Mouse (Mus musculus) bone marrow macrophage, adult 2 months (primary cell): Measurements from ENCODE around the gene Gm10271. TPM values are rescaled to one million over a fixed set of nuclear protein-coding genes. Genes with fewer than 3 reads are reported as not detected.

ENCODE experiments used
- H3K27ac ChIP-seq: 2 replicates; pipeline ENCODE4 v1.5.1; 2012; ENCODE audit warnings: low read depth, low read length; ENCODE audit not compliant: insufficient read depth
- H3K4me1 ChIP-seq: 2 replicates; pipeline ENCODE4 v1.6.1; 2012; ENCODE audit warnings: low read length; ENCODE audit not compliant: control insufficient read depth, insufficient read depth
- H3K4me3 ChIP-seq: 2 replicates; pipeline ENCODE4 v1.5.1; 2012; ENCODE audit warnings: mild to moderate bottlenecking, low read length, moderate library complexity; ENCODE audit not compliant: insufficient read depth
- CTCF ChIP-seq: IDR thresholded peaks from 2 replicates; pipeline ENCODE4 v1.5.1; 2012; ENCODE audit warnings: low read depth, mild to moderate bottlenecking, low read length, moderate library complexity
- POLR2A ChIP-seq: IDR thresholded peaks from 2 replicates; pipeline ENCODE4 v1.6.1; 2012; ENCODE audit warnings: mild to moderate bottlenecking, low read depth, low read length, borderline replicate concordance
- polyA plus RNA-seq: library from polyadenylated mRNA; stranded (reverse); fragments of >200 nt; gene quantifications from 2 replicates; pipeline ENCODE4 v1.2.4, GENCODE M21; 2012; ENCODE audit not compliant: missing spikeins, insufficient read depth, insufficient read length

Gm10271 gene
- polyA plus RNA-seq, 1 experiment = not detected

DNA sequence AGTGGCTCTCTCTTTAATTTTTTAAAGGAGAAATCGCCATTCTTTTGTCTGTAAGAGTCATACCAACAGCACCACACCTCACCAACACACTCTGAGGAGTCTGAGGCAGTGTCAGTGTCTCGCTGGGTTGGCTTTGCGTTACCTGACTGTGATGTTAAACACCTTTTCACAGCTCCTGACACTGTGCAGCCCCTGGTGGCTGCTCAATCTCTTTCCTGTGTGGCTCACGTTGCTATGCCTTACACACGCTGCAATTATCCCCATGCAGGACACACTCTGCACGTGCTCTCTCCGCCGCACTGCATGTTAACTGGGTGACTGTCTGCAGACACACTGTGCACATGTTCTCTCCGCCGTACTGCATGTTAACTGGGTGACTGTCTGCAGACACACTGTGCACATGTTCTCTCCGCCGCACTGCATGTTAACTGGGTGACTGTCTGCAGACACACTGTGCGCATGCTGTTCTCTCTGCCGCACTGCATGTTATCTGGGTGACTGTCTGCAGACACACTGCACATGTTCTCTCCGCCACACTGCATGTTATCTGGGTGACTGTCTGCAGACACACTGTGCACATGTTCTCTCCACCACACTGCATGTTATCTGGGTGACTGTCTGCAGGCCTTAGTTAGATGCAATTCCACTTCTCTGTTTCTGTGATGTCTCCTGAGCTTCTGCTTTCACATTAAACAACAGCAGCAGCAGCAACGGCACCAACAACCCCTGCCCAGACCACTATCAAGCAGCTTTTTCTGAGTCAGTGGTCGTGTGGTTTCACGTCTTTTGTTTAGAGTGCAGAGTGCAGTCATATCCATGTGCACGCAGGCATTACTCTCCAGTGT lies 48.5 kb downstream of the Gm10271 start:
- Histone ChIP-seq H3K27ac (no peak overlapping the region), H3K4me1 (peaks cover 16% of the 10 kb centered on the region), H3K4me3 (no peak overlapping the region)
- TF ChIP-seq POLR2A = no peak

DNA sequence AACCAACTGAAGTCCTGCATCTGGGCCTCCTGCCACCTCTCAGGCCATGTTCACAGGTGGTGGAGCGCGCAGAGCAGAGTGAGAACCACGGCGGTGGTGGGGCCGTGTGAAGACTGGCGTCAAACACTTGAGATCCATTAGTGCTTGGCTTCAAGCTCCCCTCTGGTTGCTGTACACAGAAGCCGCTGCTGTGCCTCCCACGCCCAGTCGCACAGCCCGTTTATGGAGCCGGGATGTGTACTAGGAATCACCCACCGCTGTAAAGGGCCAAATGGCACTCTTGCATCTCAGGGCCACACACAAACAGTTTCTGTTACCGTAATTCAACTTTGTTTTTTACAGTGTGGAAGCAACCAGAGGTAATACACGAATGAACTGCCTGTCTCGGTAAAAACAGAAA lies 50.2 kb downstream of the Gm10271 start:
- Histone ChIP-seq H3K4me1 (peaks cover 9% of the 10 kb centered on the region), H3K4me3 (no peak overlapping the region), H3K27ac (no peak overlapping the region)
- no peak for TF ChIP-seq CTCF
- no peak for TF ChIP-seq POLR2A

DNA sequence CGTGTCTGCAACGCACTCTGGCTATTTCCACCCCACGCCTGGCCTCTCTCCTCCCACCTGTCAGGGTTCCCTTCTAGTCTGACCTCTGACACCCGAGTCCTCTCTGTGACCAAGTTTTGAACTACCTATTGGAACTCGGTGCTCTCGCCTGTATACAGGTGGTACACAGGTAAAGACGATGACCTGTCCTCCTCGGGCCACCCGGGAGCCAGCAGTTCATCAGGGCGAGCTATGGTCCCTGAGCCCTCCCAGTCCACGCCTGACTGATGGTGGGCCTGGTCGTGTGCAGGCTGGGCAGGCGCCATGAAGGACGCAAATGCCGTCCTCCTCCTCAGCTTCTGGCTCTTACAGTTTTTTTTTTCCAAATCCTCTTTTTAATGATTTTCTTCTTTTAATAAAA lies 51.0 kb downstream of the Gm10271 start:
- TF ChIP-seq POLR2A (no peak), CTCF (no peak)
- no peak overlapping the region for H3K4me3 ChIP-seq
- peaks cover 5% of the 10 kb centered on the region for H3K4me1 ChIP-seq
- H3K27ac ChIP-seq = no peak overlapping the region

DNA sequence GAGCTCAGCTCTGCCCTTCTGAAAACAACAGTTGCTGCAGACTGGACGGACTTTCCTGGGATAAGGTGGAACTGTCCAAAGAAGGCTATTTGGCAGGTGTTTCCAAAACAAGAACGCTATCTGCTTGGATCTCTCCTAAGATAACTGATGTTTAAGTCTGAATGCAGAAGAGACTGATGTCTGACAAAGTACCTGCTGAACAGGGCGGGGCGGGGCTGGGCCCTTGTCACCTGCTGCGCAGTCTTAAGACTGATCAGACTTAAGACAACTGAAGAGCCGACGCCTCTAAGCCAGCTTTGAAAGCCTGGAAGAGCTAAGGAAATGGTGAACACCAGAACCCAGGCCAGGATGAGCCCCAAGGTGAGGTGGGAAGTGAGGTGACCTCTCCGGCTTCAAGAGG lies 51.8 kb downstream of the Gm10271 start:
- Histone ChIP-seq H3K4me1 (0 out of 2 replicates have a peak, but pooled peaks cover 3% of the 10 kb centered on the region), H3K4me3 (no peak overlapping the region), H3K27ac (no peak overlapping the region)
- TF ChIP-seq CTCF (no peak), POLR2A (no peak)

DNA sequence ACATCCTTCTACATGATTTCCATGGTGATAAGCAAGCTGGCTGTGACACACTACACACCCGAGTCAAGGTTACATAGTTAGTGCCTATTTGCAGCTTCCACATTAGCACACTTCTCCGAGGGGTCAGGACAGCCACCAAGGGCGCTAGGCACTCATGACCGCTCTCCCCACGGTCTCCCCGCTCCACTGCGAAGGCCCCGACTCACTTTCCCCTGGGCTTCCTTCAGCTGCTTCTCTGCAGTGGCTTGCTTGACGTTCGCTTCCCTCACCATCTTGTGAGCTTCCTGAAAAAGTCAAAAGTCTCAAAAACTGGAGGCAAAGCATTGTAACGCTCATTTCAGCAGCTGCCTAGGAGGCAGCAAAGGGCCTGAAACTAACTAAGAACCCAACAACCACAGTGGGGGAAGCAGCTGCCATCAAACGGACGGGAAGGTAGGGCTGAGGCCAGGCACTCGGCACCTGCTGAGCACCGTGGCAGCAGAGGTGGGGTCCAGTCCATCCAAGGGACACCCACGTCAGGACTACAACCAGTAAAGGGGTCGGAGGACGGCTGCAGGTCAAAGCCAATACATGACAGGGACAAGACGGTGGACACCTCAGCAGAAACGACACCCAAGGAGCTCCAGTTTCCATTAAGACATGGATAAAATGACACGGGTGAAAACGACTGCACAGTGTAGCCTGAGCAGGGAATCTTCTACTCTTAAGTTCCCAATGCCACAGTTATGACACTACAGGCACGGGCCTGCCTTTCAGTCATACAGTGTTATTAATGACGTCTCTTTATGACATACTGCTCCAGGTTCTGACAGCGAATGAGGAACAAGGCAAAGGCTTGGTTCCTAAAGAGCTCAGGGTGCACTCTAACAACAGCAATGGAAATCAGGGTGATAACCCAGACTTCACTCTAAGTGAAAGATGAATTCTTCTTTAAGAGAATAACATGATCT lies 52.8 kb downstream of the Gm10271 start:
- Histone ChIP-seq H3K27ac (no peak overlapping the region), H3K4me1 (0 out of 2 replicates have a peak, but pooled peaks cover 3% of the 10 kb centered on the region), H3K4me3 (no peak overlapping the region)
- no peak for TF ChIP-seq POLR2A
- no peak for TF ChIP-seq CTCF

DNA sequence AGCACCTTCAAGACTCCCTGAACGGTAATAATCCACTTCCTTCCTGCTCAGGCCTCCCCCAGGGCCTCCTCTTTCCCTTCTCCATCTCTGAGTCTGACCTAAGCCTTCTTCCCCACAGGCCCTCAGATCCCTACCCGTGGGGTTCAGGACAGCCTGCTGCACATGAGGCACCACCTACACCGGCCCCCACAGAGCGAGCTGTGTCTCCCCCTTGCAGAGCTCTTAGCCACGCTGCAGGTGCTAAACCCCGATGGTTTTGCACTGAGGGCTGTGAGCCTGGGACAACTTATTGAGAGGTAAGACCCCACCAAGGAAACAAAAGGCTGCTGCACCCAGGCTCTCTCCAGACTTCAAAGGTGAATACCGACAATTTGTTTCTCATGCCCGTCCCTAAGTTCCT lies 55.8 kb downstream of the Gm10271 start:
- no peak overlapping the region for H3K27ac ChIP-seq
- no peak for TF ChIP-seq POLR2A
- no peak for TF ChIP-seq CTCF
- H3K4me1 ChIP-seq = no peaks in the 10 kb centered on the region
- H3K4me3 ChIP-seq = no peak overlapping the region

DNA sequence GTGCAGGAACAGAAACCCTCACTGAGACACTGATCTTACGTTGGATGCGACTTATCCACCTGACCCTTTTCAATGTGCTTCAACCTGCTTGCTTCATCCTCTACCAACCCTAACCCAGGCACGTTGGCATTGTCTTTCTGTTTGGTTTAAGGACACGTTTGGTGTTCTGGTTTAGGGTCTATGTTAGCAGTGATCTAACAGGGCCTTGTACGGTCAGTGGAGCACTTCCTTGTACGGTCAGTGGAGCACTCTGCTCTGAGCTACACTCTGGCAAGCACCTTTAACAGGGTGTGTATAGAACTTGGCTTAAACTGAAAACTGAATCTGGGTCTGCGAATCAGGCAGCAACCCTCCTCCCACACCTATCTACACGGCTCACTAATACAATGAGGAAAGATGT lies 57.1 kb downstream of the Gm10271 start:
- H3K27ac ChIP-seq = no peak overlapping the region
- no peak for TF ChIP-seq CTCF
- no peak for TF ChIP-seq POLR2A
- no peak overlapping the region for H3K4me3 ChIP-seq
- no peaks in the 10 kb centered on the region for H3K4me1 ChIP-seq

DNA sequence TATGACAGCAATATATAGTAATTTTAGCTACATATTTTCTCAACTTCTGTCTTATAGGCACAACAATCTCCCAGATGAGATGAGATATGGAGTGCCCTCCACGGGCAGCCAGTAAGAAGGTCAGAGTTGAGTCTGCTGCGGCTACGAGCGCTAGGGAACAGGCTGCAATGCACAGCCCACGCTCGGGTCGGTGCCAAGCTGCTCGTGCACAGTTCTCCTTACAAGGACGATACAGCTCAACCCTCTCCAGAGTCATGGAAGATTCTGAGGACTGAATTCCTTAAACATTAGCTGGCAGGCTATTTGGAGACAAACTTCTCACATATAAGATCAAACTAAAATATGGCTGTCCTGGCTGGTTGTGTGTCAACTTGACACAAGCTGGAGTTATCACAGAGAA lies 57.8 kb downstream of the Gm10271 start:
- Histone ChIP-seq H3K27ac (no peak overlapping the region), H3K4me1 (no peaks in the 10 kb centered on the region), H3K4me3 (no peak overlapping the region)
- no peak for TF ChIP-seq CTCF
- TF ChIP-seq POLR2A = no peak

DNA sequence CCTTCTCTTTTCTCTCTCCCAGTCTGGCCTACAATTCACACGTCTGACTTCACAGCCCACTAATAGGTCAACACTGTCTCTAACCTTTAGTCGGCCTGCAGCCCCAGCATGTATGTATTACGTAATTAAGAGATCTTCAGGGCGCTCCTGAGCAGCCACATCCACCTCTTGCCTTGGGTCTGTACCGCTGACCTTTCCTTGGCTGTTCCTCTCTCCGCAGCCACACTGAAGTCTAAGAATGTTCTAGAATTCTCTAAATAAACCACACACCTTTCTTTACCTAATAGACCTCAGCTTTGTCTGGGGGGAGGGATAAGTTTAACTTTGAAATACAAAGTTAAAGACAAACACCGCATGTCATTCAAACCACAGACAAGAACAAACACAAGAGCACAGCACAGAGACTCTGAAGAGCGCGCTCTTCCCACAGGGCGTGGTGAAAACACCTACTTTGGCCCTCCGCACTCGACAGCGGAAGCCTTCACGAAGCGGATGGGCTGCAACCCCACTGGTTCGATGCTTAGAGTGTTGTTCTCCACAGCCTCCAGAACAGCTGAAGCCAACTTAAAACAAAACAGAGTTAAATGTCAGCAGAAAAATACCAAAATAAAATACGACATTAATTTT lies 58.6 kb downstream of the Gm10271 start:
- H3K27ac ChIP-seq = no peak overlapping the region
- TF ChIP-seq POLR2A (no peak), CTCF (no peak)
- H3K4me3 ChIP-seq = no peak overlapping the region
- H3K4me1 ChIP-seq = no peaks in the 10 kb centered on the region

DNA sequence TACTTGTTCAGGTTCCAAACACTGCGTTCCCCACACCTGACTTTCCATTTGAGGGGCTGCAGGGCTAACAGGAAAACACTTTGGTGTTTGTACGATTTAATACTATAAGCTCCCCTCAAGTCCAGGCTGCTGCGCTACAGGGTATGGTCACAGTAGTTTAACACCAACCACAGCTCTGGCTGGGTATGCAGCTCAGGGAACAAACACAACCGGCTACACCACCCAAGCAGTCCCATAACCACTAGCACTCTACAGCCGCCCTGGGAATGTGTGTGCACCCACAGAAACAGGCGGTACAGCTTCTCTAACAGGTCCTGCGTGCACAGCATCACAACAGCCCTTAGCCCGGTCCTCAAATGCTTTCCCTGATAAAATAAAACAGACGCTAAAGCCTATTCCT lies 59.6 kb downstream of the Gm10271 start:
- TF ChIP-seq CTCF (no peak), POLR2A (no peak)
- Histone ChIP-seq H3K4me3 (no peak overlapping the region), H3K4me1 (no peaks in the 10 kb centered on the region), H3K27ac (no peak overlapping the region)
